Mouse (Mus musculus) thymus, adult 2 months (tissue): ENCODE measurements around the gene Pcgf5.

ENCODE experiments used
- CTCF ChIP-seq: fragments of 200-500 bp; IDR thresholded peaks from 2 replicates; pipeline ENCODE4 v1.5.1; 2012; ENCODE audit warnings: mild to moderate bottlenecking, control low read depth, low read length, moderate library complexity, borderline replicate concordance; ENCODE audit not compliant: control insufficient read depth, poor library complexity, insufficient read depth; ENCODE audit errors: extremely low read depth
- POLR2A ChIP-seq: fragments of 200-500 bp; IDR thresholded peaks from 2 replicates; pipeline ENCODE4 v1.6.1; 2012; ENCODE audit warnings: mild to moderate bottlenecking, low read length, control low read depth, moderate library complexity; ENCODE audit not compliant: control insufficient read depth, poor library complexity, insufficient read depth; ENCODE audit errors: extremely low read depth

GRCm38 (mm10) chr19:36362541-36362940, 14.4 kb downstream of the Pcgf5 start:
- TF ChIP-seq POLR2A (no peak), CTCF (no peak)
